Mouse (Mus musculus) ZHBTc4 (cell line): Measurements from ENCODE around the gene Prpf6.

ENCODE experiments used
- DNase-seq: peaks from one replicate; pipeline ENCODE4 v3.0.0-alpha.2; 2011; ENCODE audit warnings: low read depth, low spot score

The Prpf6 gene

GRCm38 (mm10) chr2:181579681-181580080 is 12.0 kb upstream of the Prpf6 start:
- DNase-seq: no peak

GRCm38 (mm10) chr2:181580131-181580772 is 11.4 kb upstream of the Prpf6 start:
- DNase-seq: no peak

- DNase-seq: peak; percentile 96
Observed at GRCm38 (mm10) chr2:181581016-181581401, 10.7 kb upstream of the Prpf6 start.

- peak; percentile 89 for DNase-seq
Observed at GRCm38 (mm10) chr2:181581402-181582120, 10.1 kb upstream of the Prpf6 start.

- no peak for DNase-seq
Observed at GRCm38 (mm10) chr2:181582358-181582757, 9.3 kb upstream of the Prpf6 start.

GRCm38 (mm10) chr2:181582939-181583338 is 8.7 kb upstream of the Prpf6 start:
- DNase-seq: no peak

- no peak for DNase-seq
Observed at GRCm38 (mm10) chr2:181583460-181584257, 8.0 kb upstream of the Prpf6 start.

GRCm38 (mm10) chr2:181584411-181584942 is 7.2 kb upstream of the Prpf6 start, which contains the start of gene Uckl1:
Gene Uckl1, minus strand, starts transcription at chr2:181584892.
- no peak for DNase-seq

- no peak for DNase-seq
Observed at GRCm38 (mm10) chr2:181585506-181585905, 6.2 kb upstream of the Prpf6 start.

GRCm38 (mm10) chr2:181586124-181586523 is 5.5 kb upstream of the Prpf6 start:
- DNase-seq: no peak

GRCm38 (mm10) chr2:181587796-181588195 is 3.9 kb upstream of the Prpf6 start:
- no peak for DNase-seq

- no peak for DNase-seq
Observed at GRCm38 (mm10) chr2:181588229-181588780, 3.4 kb upstream of the Prpf6 start.

- DNase-seq: no peak
Observed at GRCm38 (mm10) chr2:181589011-181589731, 2.5 kb upstream of the Prpf6 start.

- DNase-seq: no peak
Observed at GRCm38 (mm10) chr2:181589732-181590105, 1.9 kb upstream of the Prpf6 start.

GRCm38 (mm10) chr2:181590471-181590870 is 1.2 kb upstream of the Prpf6 start:
- DNase-seq: no peak

- DNase-seq: peak; percentile 86
Observed at GRCm38 (mm10) chr2:181592231-181593041, 768 bp downstream of the Prpf6 start, which contains the start of gene Zfp512b. Gene Zfp512b, minus strand, starts transcription at chr2:181592803.

GRCm38 (mm10) chr2:181593042-181593421 is 1.4 kb downstream of the Prpf6 start:
- no peak for DNase-seq

- no peak for DNase-seq
Observed at GRCm38 (mm10) chr2:181593937-181594336, 2.3 kb downstream of the Prpf6 start.

GRCm38 (mm10) chr2:181594946-181595696 is 3.5 kb downstream of the Prpf6 start:
- peak; percentile 44 for DNase-seq
